Mouse (Mus musculus): ENCODE results near the gene Rbfox3. TPM values are rescaled to one million over a fixed set of nuclear protein-coding genes. Genes with fewer than 3 reads are reported as not detected.

Rbfox3 gene
- total and polyA plus RNA-seq, 3 experiments = not detected

GRCm38 (mm10) chr11:118598726-118599125 is 312.7 kb downstream of the Rbfox3 start:
- Histone ChIP-seq H3K4me2 (ENCODE audit: insufficient read depth, low read depth, poor library complexity, severe bottlenecking) (no peak overlapping the region), H3K36me3 (replicated peaks in 1 of 2; ENCODE audit: control insufficient read depth in 1 of 2, insufficient read depth in 1 of 2, low read length in 1 of 2) (no peaks in the 10 kb centered on the region), H3K27me3 (replicated peaks) (peaks cover 58% of the 10 kb centered on the region), H3K9me3 (replicated peaks; ENCODE audit: low read length) (no peaks in the 10 kb centered on the region), H3K79me2 (replicated peaks; ENCODE audit: control insufficient read depth, extremely low read depth, insufficient read depth, poor library complexity, severe bottlenecking) (no peaks in the 10 kb centered on the region), H3K4me3 (replicated peaks in 1 of 3; ENCODE audit: low read depth in 2 of 3, low read length in 2 of 3, poor library complexity in 1 of 3) (no peak overlapping the region), H3K27ac (ENCODE audit: insufficient read depth, low read depth) (no peak overlapping the region), H3K4me1 (ENCODE audit: control insufficient read depth in 1 of 2, insufficient read depth in 2 of 2) (no peaks in the 10 kb centered on the region), H3K9ac (ENCODE audit: insufficient read depth, low read depth) (no peak overlapping the region)
- TF ChIP-seq POLR2AphosphoS2 (IDR thresholded peaks at IDR 0.05; ENCODE audit: low read depth, low read length) (no peak), ETS1 (conservative IDR thresholded peaks at IDR 0.05; ENCODE audit: low read depth, low read length) (no peak), USF1 (IDR thresholded peaks at IDR 0.05; ENCODE audit: low read depth, low read length) (no peak), CTCF (conservative IDR thresholded peaks at IDR 0.05 in 1 of 2, IDR thresholded peaks at IDR 0.05 in 1 of 2; ENCODE audit: low read depth in 2 of 2, low read length in 2 of 2) (no peak), UBTF (IDR thresholded peaks at IDR 0.05; ENCODE audit: low read depth, low read length) (no peak), ZMIZ1 (IDR thresholded peaks at IDR 0.05; ENCODE audit: low read depth, low read length) (no peak), MAFK (IDR thresholded peaks at IDR 0.05; ENCODE audit: insufficient replicate concordance, low read length) (no peak), USF2 (conservative IDR thresholded peaks at IDR 0.05; ENCODE audit: low read depth, low read length) (no peak), IRF4 (IDR thresholded peaks at IDR 0.05; ENCODE audit: low read depth, low read length) (no peak), MYC (IDR thresholded peaks at IDR 0.05; ENCODE audit: low read depth, low read length) (no peak), ZKSCAN1 (IDR thresholded peaks at IDR 0.05; ENCODE audit: borderline replicate concordance, low read depth, low read length) (no peak), KAT2A (IDR thresholded peaks at IDR 0.05; ENCODE audit: insufficient replicate concordance, low read length) (no peak), NELFE (IDR thresholded peaks at IDR 0.05; ENCODE audit: low read depth, low read length) (no peak)
- dilution Hi-C loops (cut with MboI; ENCODE audit: extremely low pct_ligation_motif_present, extremely low pct_unique_long_range_greater_than_20kb, low sequenced_read_pairs) (no loop called here), in situ Hi-C loops (cut with MboI; ENCODE audit: low pct_ligation_motif_present, low pct_unique_long_range_greater_than_20kb, low sequenced_read_pairs) (no loop called here)
- DNase-seq (ENCODE audit: extremely low read depth) = no peak

DNA sequence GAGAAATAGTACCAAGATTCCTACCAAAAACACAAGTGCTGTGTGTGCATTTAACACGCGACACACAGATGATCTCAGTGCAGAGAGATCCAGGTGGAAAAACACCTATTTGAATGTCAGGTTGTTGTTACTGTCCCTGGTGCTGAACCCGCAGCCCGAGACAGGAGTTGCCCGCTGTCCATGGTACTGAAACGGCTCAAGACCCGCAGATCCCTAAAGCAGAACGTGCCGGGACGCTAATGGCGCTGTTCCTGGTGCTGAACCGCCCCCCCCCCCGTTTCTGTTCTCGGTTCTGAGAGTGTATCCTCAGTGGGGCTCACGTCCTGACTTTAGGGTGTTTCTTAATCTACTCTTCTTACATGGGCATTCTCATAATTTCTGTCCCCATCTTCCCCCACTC is 326.6 kb downstream of the Rbfox3 start:
- H3K4me2 ChIP-seq (ENCODE audit: insufficient read depth, low read depth, poor library complexity, severe bottlenecking) = no peak overlapping the region
- H3K27ac ChIP-seq (ENCODE audit: insufficient read depth, low read depth) = no peak overlapping the region
- peak; percentile 88 for DNase-seq (ENCODE audit: extremely low read depth)
- dilution Hi-C loops (cut with MboI; ENCODE audit: extremely low pct_ligation_motif_present, extremely low pct_unique_long_range_greater_than_20kb, low sequenced_read_pairs) (no loop called here), in situ Hi-C loops (cut with MboI; ENCODE audit: low pct_ligation_motif_present, low pct_unique_long_range_greater_than_20kb, low sequenced_read_pairs) (loop anchor here (10.0 kb wide), 1 partner anchor 160 kb away; no protein-coding TSS in a partner anchor)
- H3K9ac ChIP-seq (ENCODE audit: insufficient read depth, low read depth) = no peak overlapping the region
- TF ChIP-seq MXI1 (IDR thresholded peaks at IDR 0.05; ENCODE audit: low read depth, low read length) (peak; percentile 97), CTCF (conservative IDR thresholded peaks at IDR 0.05 in 1 of 2, IDR thresholded peaks at IDR 0.05 in 1 of 2; ENCODE audit: low read depth in 2 of 2, low read length in 2 of 2) (no peak), MAZ (IDR thresholded peaks at IDR 0.05; ENCODE audit: low read depth, low read length) (no peak), HCFC1 (IDR thresholded peaks at IDR 0.05; ENCODE audit: low read depth, low read length) (no peak), ETS1 (conservative IDR thresholded peaks at IDR 0.05; ENCODE audit: low read depth, low read length) (no peak), POLR2AphosphoS2 (IDR thresholded peaks at IDR 0.05; ENCODE audit: low read depth, low read length) (no peak), SIN3A (IDR thresholded peaks at IDR 0.05; ENCODE audit: low read length) (peak; percentile 100), CHD2 (IDR thresholded peaks at IDR 0.05; ENCODE audit: low read length) (no peak), E2F4 (IDR thresholded peaks at IDR 0.05; ENCODE audit: insufficient replicate concordance, low read depth, low read length) (no peak), PAX5 (IDR thresholded peaks at IDR 0.05; ENCODE audit: low read length) (no peak), GABPA (IDR thresholded peaks at IDR 0.05; ENCODE audit: insufficient replicate concordance, low read depth, low read length) (no peak), BHLHE40 (IDR thresholded peaks at IDR 0.05; ENCODE audit: low read depth, low read length) (peak; percentile 70; the same call in 1 of the 2 replicates), ZNF384 (IDR thresholded peaks at IDR 0.05; ENCODE audit: low read depth, low read length) (no peak)
- H3K27me3 ChIP-seq (replicated peaks) = peaks cover 49% of the 10 kb centered on the region
- H3K79me2 ChIP-seq (replicated peaks; ENCODE audit: control insufficient read depth, extremely low read depth, insufficient read depth, poor library complexity, severe bottlenecking) = no peaks in the 10 kb centered on the region
- no peaks in the 10 kb centered on the region for H3K36me3 ChIP-seq (replicated peaks in 1 of 2; ENCODE audit: control insufficient read depth in 1 of 2, insufficient read depth in 1 of 2, low read length in 1 of 2)
- no peak overlapping the region for H3K4me3 ChIP-seq (replicated peaks in 1 of 3; ENCODE audit: low read depth in 2 of 3, low read length in 2 of 3, poor library complexity in 1 of 3)
- H3K9me3 ChIP-seq (replicated peaks; ENCODE audit: low read length) = no peaks in the 10 kb centered on the region
- H3K4me1 ChIP-seq (ENCODE audit: control insufficient read depth in 1 of 2, insufficient read depth in 2 of 2) = no peaks in the 10 kb centered on the region

Measured in CH12.LX (cell line).